In the genomic region with DNA sequence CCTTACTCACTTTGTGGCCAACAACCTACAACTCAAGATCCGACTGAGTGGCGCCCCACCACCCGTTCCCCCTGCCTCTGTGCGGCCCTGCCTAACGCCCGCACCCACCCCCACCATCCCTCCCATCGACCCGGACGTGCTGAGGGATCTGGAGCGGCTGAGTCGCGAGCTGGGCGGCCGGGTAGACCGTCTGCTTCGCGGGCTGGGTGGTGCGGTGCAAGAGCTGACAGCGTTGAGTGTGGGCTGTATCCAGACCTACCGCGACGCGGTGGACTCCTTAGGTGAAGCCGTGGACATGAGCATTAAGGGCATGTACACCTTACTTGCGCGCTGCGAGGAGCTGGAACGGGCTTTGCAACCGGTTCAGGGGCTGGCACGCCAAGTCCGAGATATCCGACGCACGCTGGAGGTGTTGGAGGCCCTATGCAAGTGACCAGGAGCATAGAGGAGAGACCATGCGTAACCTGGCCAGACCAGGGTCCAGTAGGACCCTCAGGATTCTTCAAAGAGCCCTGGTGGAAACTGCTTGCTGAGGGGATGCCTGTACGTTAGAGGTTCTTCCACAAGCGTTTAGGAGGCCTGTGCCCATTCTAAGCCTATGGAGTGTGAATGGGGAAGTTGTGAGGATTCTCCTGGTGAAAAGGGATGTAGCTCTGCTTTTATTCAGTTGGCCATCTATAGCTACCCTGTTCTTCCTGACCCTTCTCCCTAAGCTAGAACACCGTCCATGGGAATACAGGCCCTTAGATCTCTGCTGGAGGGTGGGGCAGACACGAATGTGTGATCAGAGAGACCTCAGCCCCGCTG, we compare ENCODE assay signal across 8 mouse cellular contexts. TPM values are rescaled to one million over a fixed set of nuclear protein-coding genes. Genes with fewer than 3 reads are reported as not detected.
DNase-seq lines count a peak whose midpoint lies in the region; ATAC-seq and TF ChIP-seq lines count a peak whose summit lies in the region.

No protein-coding gene starts in this region.

- H3K36me3 ChIP-seq in kidney, adult 2 months (ENCODE audit: control insufficient read depth, insufficient read depth, low read length), result no peaks in the 10 kb centered on the region
- no peaks in the 10 kb centered on the region for H3K36me3 ChIP-seq in E14TG2a.4 (ENCODE audit: insufficient read depth, low read length)
- no peaks in the 10 kb centered on the region for H3K36me3 ChIP-seq in heart, embryonic 15.5 days
- H3K36me3 ChIP-seq in limb, embryonic 12.5 days, result no peaks in the 10 kb centered on the region
- no peaks in the 10 kb centered on the region for H3K36me3 ChIP-seq in neural tube, embryonic 12.5 days

- no peak for ATAC-seq in heart, embryonic 15.5 days (replicated peaks; ENCODE audit: insufficient number of reproducible peaks, insufficient read depth, low FRiP score, low read depth)
- ATAC-seq in limb, embryonic 12.5 days (ENCODE audit: insufficient number of reproducible peaks, insufficient read depth, low FRiP score, low TSS enrichment, low read depth), result no peak
- ATAC-seq in neural tube, embryonic 12.5 days (ENCODE audit: low FRiP score, low read depth), result no peak; the same call in 1 of the 2 replicates
- ATAC-seq in activated CD4-positive, CD25-positive, alpha-beta regulatory T cell, adult 4 months, result no peak

- no peaks in the 10 kb centered on the region for H3K9me3 ChIP-seq in E14TG2a.4 (ENCODE audit: low read length)
- no peaks in the 10 kb centered on the region for H3K9me3 ChIP-seq in heart, embryonic 15.5 days (replicated peaks)
- no peaks in the 10 kb centered on the region for H3K9me3 ChIP-seq in limb, embryonic 12.5 days
- no peaks in the 10 kb centered on the region for H3K9me3 ChIP-seq in neural tube, embryonic 12.5 days

- WGBS in kidney, adult 2 months, result 4% methylated on average over 40 of the region's 40 CpGs
- WGBS in cerebellum, adult 2 months, result 3% methylated on average over 40 of the region's 40 CpGs
- WGBS in heart, embryonic 15.5 days, result 1% methylated on average over 40 of the region's 40 CpGs
- WGBS in limb, embryonic 12.5 days, result under 1% methylated on average over 40 of the region's 40 CpGs
- WGBS in neural tube, embryonic 12.5 days, result 2% methylated on average over 40 of the region's 40 CpGs

- no peak for TF ChIP-seq CTCF in kidney, adult 2 months (conservative IDR thresholded peaks at IDR 0.05; ENCODE audit: insufficient read depth, insufficient read length, low read depth, low read length)
- no peak for TF ChIP-seq CTCF in E14TG2a.4 (conservative IDR thresholded peaks at IDR 0.05; ENCODE audit: low read length)
- no peak for TF ChIP-seq CTCF in cerebellum, adult 2 months (IDR thresholded peaks at IDR 0.05; ENCODE audit: borderline replicate concordance, insufficient read depth, low read depth, low read length)

- H3K9ac ChIP-seq in heart, embryonic 15.5 days, result peak overlapping the region; percentile 84
- peak overlapping the region; percentile 77 for H3K9ac ChIP-seq in limb, embryonic 12.5 days (replicated peaks)
- peak overlapping the region; percentile 90 for H3K9ac ChIP-seq in neural tube, embryonic 12.5 days

- peak overlapping the region; percentile 90 for H3K4me2 ChIP-seq in heart, embryonic 15.5 days
- H3K4me2 ChIP-seq in limb, embryonic 12.5 days, result peak overlapping the region; percentile 95
- H3K4me2 ChIP-seq in neural tube, embryonic 12.5 days (replicated peaks), result peak overlapping the region; percentile 97

- H3K4me1 ChIP-seq in kidney, adult 2 months (ENCODE audit: control insufficient read depth, insufficient read depth, low read length), result peaks cover 12% of the 10 kb centered on the region
- H3K4me1 ChIP-seq in E14TG2a.4 (replicated peaks; ENCODE audit: low read depth, low read length), result peaks cover 48% of the 10 kb centered on the region
- peaks cover 4% of the 10 kb centered on the region; the same call in 1 of the 2 replicates for H3K4me1 ChIP-seq in cerebellum, adult 2 months (ENCODE audit: control insufficient read depth, insufficient read depth, low read length)
- H3K4me1 ChIP-seq in heart, embryonic 15.5 days (replicated peaks), result peaks cover 35% of the 10 kb centered on the region
- peaks cover 23% of the 10 kb centered on the region for H3K4me1 ChIP-seq in limb, embryonic 12.5 days (replicated peaks)
- H3K4me1 ChIP-seq in neural tube, embryonic 12.5 days, result peaks cover 29% of the 10 kb centered on the region

- peak overlapping the region; percentile 62 for H3K4me3 ChIP-seq in kidney, adult 2 months (ENCODE audit: insufficient read depth, low read depth, low read length)
- H3K4me3 ChIP-seq in E14TG2a.4 (replicated peaks; ENCODE audit: low read length), result peak overlapping the region; percentile 99
- H3K4me3 ChIP-seq in cerebellum, adult 2 months (replicated peaks; ENCODE audit: insufficient read depth, low read depth, low read length), result peak overlapping the region; percentile 84
- peak overlapping the region; percentile 69 for H3K4me3 ChIP-seq in heart, embryonic 15.5 days
- H3K4me3 ChIP-seq in limb, embryonic 12.5 days (replicated peaks), result peak overlapping the region; percentile 90
- H3K4me3 ChIP-seq in neural tube, embryonic 12.5 days, result peak overlapping the region; percentile 75

- H3K27ac ChIP-seq in kidney, adult 2 months (ENCODE audit: insufficient read depth, low read depth, low read length), result peak overlapping the region; percentile 74
- peak overlapping the region; percentile 63; the same call in 1 of the 2 replicates for H3K27ac ChIP-seq in cerebellum, adult 2 months (ENCODE audit: insufficient read depth, low read length)
- H3K27ac ChIP-seq in heart, embryonic 15.5 days, result peak overlapping the region; percentile 94
- H3K27ac ChIP-seq in limb, embryonic 12.5 days, result peak overlapping the region; percentile 83
- peak overlapping the region; percentile 71; the same call in 1 of the 2 replicates for H3K27ac ChIP-seq in neural tube, embryonic 12.5 days

- DNase-seq in kidney, adult 2 months, result peak; percentile 32
- DNase-seq in kidney, adult 9 months, result no peak
- peak; percentile 49 to 55 for DNase-seq in cerebellum, adult 2 months

- no peak for TF ChIP-seq POLR2A in kidney, adult 2 months (IDR thresholded peaks at IDR 0.05; ENCODE audit: low read depth, low read length)
- TF ChIP-seq POLR2A in cerebellum, adult 2 months (IDR thresholded peaks at IDR 0.05; ENCODE audit: borderline replicate concordance, insufficient read depth, low read length), result no peak

- no peaks in the 10 kb centered on the region for H3K27me3 ChIP-seq in kidney, adult 2 months (replicated peaks; ENCODE audit: control insufficient read depth, insufficient read depth, low read length)
- peaks cover 15% of the 10 kb centered on the region for H3K27me3 ChIP-seq in E14TG2a.4 (ENCODE audit: insufficient read depth, low read length)
- H3K27me3 ChIP-seq in cerebellum, adult 2 months (ENCODE audit: control insufficient read depth, insufficient read depth, low read length), result no peaks in the 10 kb centered on the region
- H3K27me3 ChIP-seq in heart, embryonic 15.5 days, result no peaks in the 10 kb centered on the region
- peaks cover 7% of the 10 kb centered on the region; the same call in 1 of the 2 replicates for H3K27me3 ChIP-seq in limb, embryonic 12.5 days
- H3K27me3 ChIP-seq in neural tube, embryonic 12.5 days (replicated peaks), result no peaks in the 10 kb centered on the region

RNA-seq across cellular contexts. Expression of a gene that starts 1.1 kb away (rescaled TPM):
- 14.8 and 15.6 TPM in 2 replicates for polyA plus RNA-seq in kidney, adult 2 months (2012; rRNA removed)
- 34.9 and 36.7 TPM in 2 replicates for polyA plus RNA-seq in cerebellum, adult 2 months (2012; rRNA removed)
- polyA plus RNA-seq in heart, embryonic 15.5 days (2015; fragmentation: Nextera tagmentation; extraction: Ambion mirVana), result 10.5 and 11.7 TPM in 2 replicates
- polyA plus RNA-seq in limb, embryonic 12.5 days (2016; fragmentation: Nextera tagmentation; extraction: Ambion mirVana), result 9.2 and 10.0 TPM in 2 replicates
- 17.9 and 18.9 TPM in 2 replicates for polyA plus RNA-seq in neural tube, embryonic 12.5 days (2016; fragmentation: Nextera tagmentation; extraction: Ambion mirVana)
- 1 to 10 TPM; 2.1 to 2.4 TPM for polyA plus RNA-seq in activated CD4-positive, CD25-positive, alpha-beta regulatory T cell, adult 4 months (2017; shearing (Covaris generic))

RNA-seq across cellular contexts. Expression of a gene that starts 10.0 kb away (rescaled TPM):
- 41.7 and 48.0 TPM in 2 replicates for polyA plus RNA-seq in kidney, adult 2 months (2012; rRNA removed)
- 13.4 and 15.8 TPM in 2 replicates for polyA plus RNA-seq in cerebellum, adult 2 months (2012; rRNA removed)
- 37.0 and 40.9 TPM in 2 replicates for polyA plus RNA-seq in heart, embryonic 15.5 days (2015; fragmentation: Nextera tagmentation; extraction: Ambion mirVana)
- polyA plus RNA-seq in limb, embryonic 12.5 days (2016; fragmentation: Nextera tagmentation; extraction: Ambion mirVana), result 39.5 and 41.0 TPM in 2 replicates
- polyA plus RNA-seq in neural tube, embryonic 12.5 days (2016; fragmentation: Nextera tagmentation; extraction: Ambion mirVana), result 36.1 and 39.8 TPM in 2 replicates
- polyA plus RNA-seq in activated CD4-positive, CD25-positive, alpha-beta regulatory T cell, adult 4 months (2017; shearing (Covaris generic)), result 1 to 10 TPM; 4.4 to 7.1 TPM

RNA-seq across cellular contexts. Expression of a gene that starts 15.2 kb away (rescaled TPM):
- 1.7 TPM in 2 replicates for polyA plus RNA-seq in kidney, adult 2 months (2012; rRNA removed)
- 0.51 and 0.55 TPM in 2 replicates for polyA plus RNA-seq in cerebellum, adult 2 months (2012; rRNA removed)
- polyA plus RNA-seq in heart, embryonic 15.5 days (2015; fragmentation: Nextera tagmentation; extraction: Ambion mirVana), result 64.3 and 92.4 TPM in 2 replicates
- polyA plus RNA-seq in limb, embryonic 12.5 days (2016; fragmentation: Nextera tagmentation; extraction: Ambion mirVana), result 169 and 171 TPM in 2 replicates
- polyA plus RNA-seq in neural tube, embryonic 12.5 days (2016; fragmentation: Nextera tagmentation; extraction: Ambion mirVana), result 95.5 and 98.4 TPM in 2 replicates
- 10 to 100 TPM; 24.3 to 33.5 TPM for polyA plus RNA-seq in activated CD4-positive, CD25-positive, alpha-beta regulatory T cell, adult 4 months (2017; shearing (Covaris generic))

RNA-seq across cellular contexts. Expression of a gene that starts 27.6 kb away (rescaled TPM):
- 102 and 106 TPM in 2 replicates for polyA plus RNA-seq in kidney, adult 2 months (2012; rRNA removed)
- 672 and 700 TPM in 2 replicates for polyA plus RNA-seq in cerebellum, adult 2 months (2012; rRNA removed)
- polyA plus RNA-seq in heart, embryonic 15.5 days (2015; fragmentation: Nextera tagmentation; extraction: Ambion mirVana), result 82.2 and 96.4 TPM in 2 replicates
- 68.0 and 79.5 TPM in 2 replicates for polyA plus RNA-seq in limb, embryonic 12.5 days (2016; fragmentation: Nextera tagmentation; extraction: Ambion mirVana)
- polyA plus RNA-seq in neural tube, embryonic 12.5 days (2016; fragmentation: Nextera tagmentation; extraction: Ambion mirVana), result 149 and 174 TPM in 2 replicates
- 10 to 100 TPM; 27.6 to 27.9 TPM for polyA plus RNA-seq in activated CD4-positive, CD25-positive, alpha-beta regulatory T cell, adult 4 months (2017; shearing (Covaris generic))

RNA-seq across cellular contexts. Expression of a gene that starts 34.4 kb away (rescaled TPM):
- polyA plus RNA-seq in kidney, adult 2 months (2012; rRNA removed), result 13.5 and 14.7 TPM in 2 replicates
- 34.4 and 37.2 TPM in 2 replicates for polyA plus RNA-seq in cerebellum, adult 2 months (2012; rRNA removed)
- polyA plus RNA-seq in heart, embryonic 15.5 days (2015; fragmentation: Nextera tagmentation; extraction: Ambion mirVana), result 16.1 and 25.2 TPM in 2 replicates
- polyA plus RNA-seq in limb, embryonic 12.5 days (2016; fragmentation: Nextera tagmentation; extraction: Ambion mirVana), result 7.2 and 10.4 TPM in 2 replicates
- polyA plus RNA-seq in neural tube, embryonic 12.5 days (2016; fragmentation: Nextera tagmentation; extraction: Ambion mirVana), result 7.4 and 9.0 TPM in 2 replicates
- polyA plus RNA-seq in activated CD4-positive, CD25-positive, alpha-beta regulatory T cell, adult 4 months (2017; shearing (Covaris generic)), result 1 to 10 TPM; 4.5 to 6.7 TPM
